Mouse (Mus musculus): ENCODE measurements at regions not wholly inside any gene's neighbourhood (a gene's known extent, or its start where the extent isn't known, plus 50 kb on each side); places are given as distances from the start of the nearest gene placed in this dataset.
A peak's percentile ranks its signal among the peaks of the same experiment; 100 is the strongest.
"Not testable (repeated sequence)": the region's sequence is repeated elsewhere in the genome, so short reads cannot be mapped to it uniquely, and the experiment has no call there.

GRCm38 (mm10) chr4:75466880-75467327, 188.8 kb upstream of the Dmac1 start:
- no peak for DNase-seq (ENCODE audit: low read depth, low spot score)

- DNase-seq (ENCODE audit: low read depth, low spot score) = no peak
Measured at GRCm38 (mm10) chr4:75463579-75463978, 185.5 kb upstream of the Dmac1 start.

- no peak for DNase-seq (ENCODE audit: low read depth, low spot score)
Measured at GRCm38 (mm10) chr4:75449478-75449877, 171.4 kb upstream of the Dmac1 start.

GRCm38 (mm10) chr4:75423296-75423695, 145.2 kb upstream of the Dmac1 start:
- peak; percentile 58 for DNase-seq (ENCODE audit: low read depth, low spot score)

- not testable (repeated sequence) for DNase-seq (ENCODE audit: low read depth, low spot score)
Measured at GRCm38 (mm10) chr4:75400754-75401153, 122.6 kb upstream of the Dmac1 start.

- no peak for DNase-seq (ENCODE audit: low read depth, low spot score)
Measured at GRCm38 (mm10) chr4:75394992-75395391, 116.9 kb upstream of the Dmac1 start.

GRCm38 (mm10) chr4:75394264-75394663, 116.2 kb upstream of the Dmac1 start:
- DNase-seq (ENCODE audit: low read depth, low spot score) = no peak

- DNase-seq (ENCODE audit: low read depth, low spot score) = peak; percentile 7
Measured at GRCm38 (mm10) chr4:75386271-75386938, 108.3 kb upstream of the Dmac1 start.

- DNase-seq (ENCODE audit: low read depth, low spot score) = no peak
Measured at GRCm38 (mm10) chr4:75359496-75359895, 81.4 kb upstream of the Dmac1 start.

GRCm38 (mm10) chr4:75355621-75356020, 77.5 kb upstream of the Dmac1 start:
- peak; percentile 6 for DNase-seq (ENCODE audit: low read depth, low spot score)

GRCm38 (mm10) chr4:75334496-75334895, 56.4 kb upstream of the Dmac1 start:
- no peak for DNase-seq (ENCODE audit: low read depth, low spot score)

- no peak for DNase-seq (ENCODE audit: low read depth, low spot score)
Measured at GRCm38 (mm10) chr4:75332791-75333190, 54.7 kb upstream of the Dmac1 start.

- DNase-seq (ENCODE audit: low read depth, low spot score) = no peak
Measured at GRCm38 (mm10) chr4:75329511-75330171, 51.5 kb upstream of the Dmac1 start.
